Mouse (Mus musculus) ES-E14 (cell line): ENCODE results near the gene Serpina3b.

Experiments used
- MAFK ChIP-seq: IDR thresholded peaks from 2 replicates; pipeline ENCODE4 v1.6.1; 2014; ENCODE audit warnings: mild to moderate bottlenecking, low read depth, low read length, inconsistent platforms; ENCODE audit not compliant: insufficient read depth
- ZNF384 ChIP-seq: IDR thresholded peaks from 2 replicates; pipeline ENCODE4 v1.6.1; 2012; ENCODE audit warnings: low read depth, low read length, inconsistent platforms

DNA sequence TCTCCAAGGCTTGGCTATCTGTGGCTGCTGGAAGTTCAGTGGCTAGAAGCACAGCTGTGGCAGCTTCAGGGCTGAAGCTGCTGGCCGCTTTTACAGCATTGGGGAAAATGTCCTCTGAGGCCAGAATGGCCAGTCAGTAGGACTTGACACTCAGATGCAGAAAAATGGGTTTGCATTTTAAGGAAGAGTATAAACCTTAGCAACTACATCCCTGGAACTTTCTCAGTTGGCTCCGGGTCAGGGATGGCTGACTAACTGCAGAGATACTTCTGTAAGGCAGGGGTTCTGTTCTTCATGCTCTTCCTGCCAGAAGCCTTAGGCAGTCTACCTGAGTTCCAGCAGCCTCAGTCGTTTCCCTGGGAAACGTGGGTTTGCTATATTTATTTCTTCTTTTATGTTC, 57.2 kb downstream of the Serpina3b start:
- TF ChIP-seq MAFK (no peak), ZNF384 (no peak)
